Mouse (Mus musculus) inflammation-experienced regulatory T-cells, adult 16 weeks (primary cell): ENCODE results near the gene Pgr15l. TPM values are rescaled to one million over a fixed set of nuclear protein-coding genes. Genes with fewer than 3 reads are reported as not detected.

Experiments used
- polyA plus RNA-seq: library from polyadenylated mRNA; unstranded; fragments of 100-300 nt; shearing (Covaris generic); gene quantifications from one replicate; pipeline ENCODE4 v1.2.1, GENCODE M21; 2017

The Pgr15l gene
- polyA plus RNA-seq, result not detected

GRCm38 (mm10) chrX:97072369-97072768 is at the start of gene Pgr15l:
Gene Pgr15l (plus strand): TSS chrX:97072596.

